Mouse (Mus musculus) liver, postnatal 0 days (tissue): Measurements from ENCODE around the gene Atp8b5.

Experiments used
- CTCF ChIP-seq: sonication (generic); IDR thresholded peaks from 2 replicates; pipeline ENCODE4 v1.5.1; 2016; ENCODE audit warnings: antibody characterized with exemption, low read depth
- EP300 ChIP-seq: IDR thresholded peaks from 2 replicates; pipeline ENCODE4 v1.6.1; 2016; ENCODE audit warnings: antibody characterized with exemption, low read depth, mild to moderate bottlenecking

- TF ChIP-seq CTCF (no peak), EP300 (no peak)
These were observed 152.9 kb downstream of the Atp8b5 start for GRCm38 (mm10) chr4:43419801-43420281.
